Mouse (Mus musculus) CH12.LX (cell line): ENCODE measurements around the gene Anks3. TPM values are rescaled to one million over a fixed set of nuclear protein-coding genes. Genes with fewer than 3 reads are reported as not detected.

ENCODE experiments used
- DNase-seq: peaks from one replicate; pipeline ENCODE4 v3.0.0-alpha.2; 2013; ENCODE audit errors: extremely low read depth
- H3K27ac ChIP-seq: 2 replicates; pipeline ENCODE4 v1.5.1; 2012; ENCODE audit warnings: low read depth, mild to moderate bottlenecking, control low read depth, moderate library complexity; ENCODE audit not compliant: insufficient read depth
- H3K27me3 ChIP-seq: replicated peaks from 2 replicates; pipeline ENCODE3; 2012; ENCODE audit warnings: inconsistent platforms
- H3K36me3 ChIP-seq, 2 experiments: replicated peaks in 1 of 2; 2 replicates each; pipeline versions ENCODE3 to v1.6.1; 2012; ENCODE audit warnings: inconsistent platforms in 1 of 2, low read length in 1 of 2, mild to moderate bottlenecking in 1 of 2, mixed read lengths in 1 of 2, moderate library complexity in 1 of 2; ENCODE audit not compliant: control insufficient read depth in 1 of 2, insufficient read depth in 1 of 2
- H3K4me1 ChIP-seq, 2 experiments: 2 replicates each; pipeline ENCODE4 v1.6.1; 2012; ENCODE audit warnings: inconsistent platforms in 1 of 2, moderate library complexity in 1 of 2; ENCODE audit not compliant: insufficient read depth in 2 of 2, control insufficient read depth in 1 of 2
- H3K4me2 ChIP-seq: 2 replicates; pipeline ENCODE4 v1.6.1; 2012; ENCODE audit warnings: low read depth, mild to moderate bottlenecking, control low read depth; ENCODE audit not compliant: poor library complexity, insufficient read depth, severe bottlenecking
- H3K4me3 ChIP-seq, 3 experiments: fragments of 150-350 bp in 1 of 3; sonication (generic) in 1 of 3; replicated peaks in 1 of 3; 2 replicates each; pipeline versions ENCODE3 to v1.5.1; 2011 to 2012; ENCODE audit warnings: low read depth in 2 of 3, low read length in 2 of 3, mild to moderate bottlenecking in 2 of 3, moderate library complexity in 2 of 3, control low read depth in 1 of 3, improper control_type of control experiment in 1 of 3, inconsistent platforms in 1 of 3, mixed read lengths in 1 of 3; ENCODE audit not compliant: poor library complexity in 1 of 3
- H3K79me2 ChIP-seq: replicated peaks from 2 replicates; pipeline ENCODE4 v1.6.1; 2012; ENCODE audit warnings: mild to moderate bottlenecking, moderate library complexity; ENCODE audit not compliant: control insufficient read depth, poor library complexity, insufficient read depth, severe bottlenecking; ENCODE audit errors: extremely low read depth
- H3K9ac ChIP-seq: 2 replicates; pipeline ENCODE4 v1.6.1; 2012; ENCODE audit warnings: low read depth, mild to moderate bottlenecking, control low read depth, moderate library complexity; ENCODE audit not compliant: insufficient read depth
- H3K9me3 ChIP-seq: replicated peaks from 2 replicates; pipeline ENCODE3; 2012; ENCODE audit warnings: low read length, inconsistent platforms, mixed read lengths
- BHLHE40 ChIP-seq: IDR thresholded peaks from 2 replicates; pipeline ENCODE4 v1.6.1; 2011; ENCODE audit warnings: mild to moderate bottlenecking, low read depth, low read length, improper control_type of control experiment
- CHD1 ChIP-seq: IDR thresholded peaks from 2 replicates; pipeline ENCODE4 v1.6.1; 2012; ENCODE audit warnings: low read depth, low read length, improper control_type of control experiment, inconsistent platforms
- CHD2 ChIP-seq: IDR thresholded peaks from 2 replicates; pipeline ENCODE4 v1.6.1; 2011; ENCODE audit warnings: low read length, improper control_type of control experiment
- CTCF ChIP-seq, 2 experiments: IDR thresholded peaks in 1 of 2; conservative IDR thresholded peaks in 1 of 2; 2 replicates each; pipeline ENCODE4 v1.5.1; 2011 to 2012; ENCODE audit warnings: low read depth in 2 of 2, low read length in 2 of 2, improper control_type of control experiment in 1 of 2, inconsistent platforms in 1 of 2, mild to moderate bottlenecking in 1 of 2, moderate library complexity in 1 of 2
- E2F4 ChIP-seq: IDR thresholded peaks from 2 replicates; pipeline ENCODE4 v1.6.1; 2011; ENCODE audit warnings: low read depth, low read length, improper control_type of control experiment; ENCODE audit not compliant: insufficient replicate concordance
- ELF1 ChIP-seq: IDR thresholded peaks from 2 replicates; pipeline ENCODE4 v1.6.1; 2014; ENCODE audit warnings: low read depth, mild to moderate bottlenecking, inconsistent platforms, low read length, improper control_type of control experiment
- EP300 ChIP-seq: IDR thresholded peaks from 2 replicates; pipeline ENCODE4 v1.6.1; 2011; ENCODE audit warnings: low read length, improper control_type of control experiment
- ETS1 ChIP-seq: conservative IDR thresholded peaks from 2 replicates; pipeline ENCODE4 v1.6.1; 2012; ENCODE audit warnings: low read depth, mild to moderate bottlenecking, inconsistent platforms, low read length, improper control_type of control experiment, moderate library complexity
- GABPA ChIP-seq: IDR thresholded peaks from 2 replicates; pipeline ENCODE4 v1.6.1; 2012; ENCODE audit warnings: low read depth, low read length, improper control_type of control experiment, inconsistent platforms; ENCODE audit not compliant: insufficient replicate concordance
- HCFC1 ChIP-seq: IDR thresholded peaks from 2 replicates; pipeline ENCODE4 v1.6.1; 2012; ENCODE audit warnings: low read depth, mild to moderate bottlenecking, inconsistent platforms, low read length, improper control_type of control experiment
- IRF4 ChIP-seq: IDR thresholded peaks from 2 replicates; pipeline ENCODE4 v1.6.1; 2014; ENCODE audit warnings: low read depth, mild to moderate bottlenecking, inconsistent platforms, low read length, improper control_type of control experiment
- JUN ChIP-seq: IDR thresholded peaks from 2 replicates; pipeline ENCODE4 v1.6.1; 2011; ENCODE audit warnings: low read depth, mild to moderate bottlenecking, low read length, improper control_type of control experiment, moderate library complexity; ENCODE audit not compliant: insufficient read depth
- KAT2A ChIP-seq: IDR thresholded peaks from 2 replicates; pipeline ENCODE4 v1.6.1; 2012; ENCODE audit warnings: low read length, improper control_type of control experiment, inconsistent platforms; ENCODE audit not compliant: insufficient replicate concordance
- MAFK ChIP-seq: IDR thresholded peaks from 2 replicates; pipeline ENCODE4 v1.6.1; 2011; ENCODE audit warnings: low read length, improper control_type of control experiment; ENCODE audit not compliant: insufficient replicate concordance
- MAX ChIP-seq: IDR thresholded peaks from 2 replicates; pipeline ENCODE4 v1.6.1; 2011; ENCODE audit warnings: low read length, improper control_type of control experiment
- MAZ ChIP-seq: IDR thresholded peaks from 2 replicates; pipeline ENCODE4 v1.6.1; 2012; ENCODE audit warnings: low read depth, mild to moderate bottlenecking, inconsistent platforms, low read length, improper control_type of control experiment, moderate library complexity
- MEF2A ChIP-seq: IDR thresholded peaks from 2 replicates; pipeline ENCODE4 v1.6.1; 2014; ENCODE audit warnings: low read depth, mild to moderate bottlenecking, inconsistent platforms, low read length, improper control_type of control experiment, borderline replicate concordance
- MXI1 ChIP-seq: IDR thresholded peaks from 2 replicates; pipeline ENCODE4 v1.6.1; 2011; ENCODE audit warnings: mild to moderate bottlenecking, low read depth, low read length, improper control_type of control experiment
- MYC ChIP-seq: IDR thresholded peaks from 2 replicates; pipeline ENCODE4 v1.6.1; 2011; ENCODE audit warnings: low read depth, mild to moderate bottlenecking, improper control_type of control experiment, low read length
- NELFE ChIP-seq: IDR thresholded peaks from 2 replicates; pipeline ENCODE4 v1.6.1; 2011; ENCODE audit warnings: low read depth, low read length, improper control_type of control experiment
- NRF1 ChIP-seq: IDR thresholded peaks from 2 replicates; pipeline ENCODE4 v1.6.1; 2014; ENCODE audit warnings: low read depth, mild to moderate bottlenecking, inconsistent platforms, low read length, improper control_type of control experiment, moderate library complexity
- PAX5 ChIP-seq: IDR thresholded peaks from 2 replicates; pipeline ENCODE4 v1.6.1; 2012; ENCODE audit warnings: low read length, inconsistent platforms, mixed read lengths
- POLR2A ChIP-seq: IDR thresholded peaks from 2 replicates; pipeline ENCODE4 v1.6.1; 2011; ENCODE audit warnings: low read depth, mild to moderate bottlenecking, improper control_type of control experiment, low read length
- POLR2AphosphoS2 ChIP-seq: IDR thresholded peaks from 2 replicates; pipeline ENCODE4 v1.6.1; 2011; ENCODE audit warnings: low read depth, low read length, improper control_type of control experiment
- RAD21 ChIP-seq: IDR thresholded peaks from 2 replicates; pipeline ENCODE4 v1.6.1; 2011; ENCODE audit warnings: low read depth, mild to moderate bottlenecking, low read length, improper control_type of control experiment, moderate library complexity
- RCOR1 ChIP-seq: conservative IDR thresholded peaks from 2 replicates; pipeline ENCODE4 v1.6.1; 2012; ENCODE audit warnings: low read depth, mild to moderate bottlenecking, inconsistent platforms, low read length, improper control_type of control experiment
- SIN3A ChIP-seq: IDR thresholded peaks from 2 replicates; pipeline ENCODE4 v1.6.1; 2012; ENCODE audit warnings: low read length, improper control_type of control experiment, inconsistent platforms
- SMC3 ChIP-seq: IDR thresholded peaks from 2 replicates; pipeline ENCODE4 v1.6.1; 2011; ENCODE audit warnings: low read depth, low read length, improper control_type of control experiment
- TBP ChIP-seq: conservative IDR thresholded peaks from 2 replicates; pipeline ENCODE4 v1.6.1; 2011; ENCODE audit warnings: low read depth, low read length, improper control_type of control experiment
- TCF12 ChIP-seq: IDR thresholded peaks from 2 replicates; pipeline ENCODE4 v1.6.1; 2014; ENCODE audit warnings: low read depth, mild to moderate bottlenecking, inconsistent platforms, low read length, improper control_type of control experiment
- UBTF ChIP-seq: IDR thresholded peaks from 2 replicates; pipeline ENCODE4 v1.6.1; 2012; ENCODE audit warnings: low read depth, mild to moderate bottlenecking, inconsistent platforms, low read length, improper control_type of control experiment, moderate library complexity
- USF1 ChIP-seq: IDR thresholded peaks from 2 replicates; pipeline ENCODE4 v1.6.1; 2014; ENCODE audit warnings: low read depth, mild to moderate bottlenecking, inconsistent platforms, low read length, improper control_type of control experiment
- USF2 ChIP-seq: conservative IDR thresholded peaks from 2 replicates; pipeline ENCODE4 v1.6.1; 2011; ENCODE audit warnings: low read depth, low read length, improper control_type of control experiment
- ZC3H11A ChIP-seq: IDR thresholded peaks from 2 replicates; pipeline ENCODE4 v1.6.1; 2012; ENCODE audit warnings: low read depth, mild to moderate bottlenecking, inconsistent platforms, low read length, improper control_type of control experiment
- ZKSCAN1 ChIP-seq: IDR thresholded peaks from 2 replicates; pipeline ENCODE4 v1.6.1; 2012; ENCODE audit warnings: low read depth, inconsistent platforms, low read length, improper control_type of control experiment, borderline replicate concordance
- ZMIZ1 ChIP-seq: IDR thresholded peaks from 2 replicates; pipeline ENCODE4 v1.6.1; 2012; ENCODE audit warnings: low read depth, mild to moderate bottlenecking, inconsistent platforms, low read length, improper control_type of control experiment
- ZNF384 ChIP-seq: IDR thresholded peaks from 2 replicates; pipeline ENCODE4 v1.6.1; 2012; ENCODE audit warnings: low read depth, low read length, improper control_type of control experiment, inconsistent platforms
- dilution Hi-C: fragments of 300-500 bp; cut with MboI; formaldehyde crosslinking; loops from 2 replicates; pipeline ENCODE4 v1.14.3; 2020; ENCODE audit warnings: low sequenced_read_pairs; ENCODE audit not compliant: extremely low pct_unique_long_range_greater_than_20kb, extremely low pct_ligation_motif_present
- in situ Hi-C: fragments of 300-500 bp; cut with MboI; formaldehyde crosslinking; loops from 3 replicates; pipeline ENCODE4 v1.14.3; 2019; ENCODE audit warnings: low sequenced_read_pairs, low pct_ligation_motif_present, low pct_unique_long_range_greater_than_20kb, mixed read lengths
- polyA plus RNA-seq: library from polyadenylated mRNA; unstranded; fragments of >175 nt; gene quantifications from 2 replicates; pipeline ENCODE4 v1.2.1, GENCODE M21; 2012; ENCODE audit warnings: low read depth; ENCODE audit not compliant: insufficient read length
- total RNA-seq, 2 experiments: library from RNA; depleted of rRNA; stranded (reverse); fragments of 300-350 nt in 1 of 2; fragments of >200 nt in 1 of 2; gene quantifications; 2 replicates each; pipeline ENCODE4 v1.2.3; 2012 to 2014

Gene Anks3
- total RNA-seq (2012; rRNA removed) = 24.4 and 34.0 TPM in 2 replicates
- 17.0 and 17.4 TPM in 2 replicates for total RNA-seq (2014; rRNA removed)
- 33.5 and 34.9 TPM in 2 replicates for polyA plus RNA-seq

DNA sequence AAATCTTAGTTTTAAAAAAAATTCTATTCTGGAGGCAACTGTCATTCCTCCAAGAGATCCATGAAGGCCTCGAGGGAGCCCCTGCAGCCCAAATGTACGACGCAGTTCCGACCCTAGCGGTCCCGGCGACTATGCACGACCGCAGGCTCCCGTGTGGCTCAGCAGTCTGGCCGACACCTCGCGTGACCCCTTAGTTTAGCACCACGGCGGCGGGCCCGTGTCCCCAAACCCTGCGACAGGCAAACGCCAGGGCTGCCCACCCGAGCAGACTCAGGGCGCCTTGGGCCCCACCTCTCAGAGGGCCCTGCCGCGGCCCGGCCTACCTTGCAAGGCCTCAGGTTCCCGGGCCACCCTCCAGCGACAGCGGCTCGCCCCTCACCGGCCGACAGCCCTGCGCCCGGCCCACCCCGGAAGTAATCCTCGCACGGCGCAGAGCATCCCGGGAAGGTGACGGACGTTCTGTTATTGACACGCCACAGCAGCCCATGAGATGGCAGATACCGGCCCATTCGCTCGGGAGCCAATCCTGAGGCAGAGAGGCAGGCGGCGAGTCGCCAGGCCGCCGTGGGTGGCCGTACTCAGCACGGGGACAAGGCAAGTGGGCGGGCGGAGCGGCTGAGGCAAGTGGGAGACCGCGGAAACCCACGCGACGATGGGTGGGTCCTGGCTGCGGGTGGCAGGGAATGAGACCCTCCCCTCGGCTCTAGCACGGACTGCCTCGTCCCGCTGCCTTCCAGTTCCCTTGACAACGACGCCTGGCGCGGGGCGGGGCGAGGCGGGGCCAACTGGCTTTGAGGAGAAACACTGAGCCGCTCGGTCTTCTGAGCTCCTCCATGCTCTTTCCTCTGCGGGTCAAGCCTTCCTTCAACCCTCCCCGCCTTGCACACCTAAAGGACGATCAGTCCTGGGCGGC is at the start of gene Anks3:
Gene Anks3, minus strand, starts transcription at position 409 of the 913 bp plus-strand sequence.
- peak within 1 kb of the TSS; percentile 10 for H3K27ac ChIP-seq
- dilution Hi-C loops = no loop called here
- peaks cover 7 to 27% of the 10 kb centered on the region in 2 experiments for H3K36me3 ChIP-seq
- no peaks in the 10 kb centered on the region for H3K9me3 ChIP-seq
- TF ChIP-seq CTCF (conservative IDR thresholded peaks at IDR 0.05 in 1 of 2, IDR thresholded peaks at IDR 0.05 in 1 of 2; ENCODE audit: low read depth in 2 of 2, low read length in 2 of 2) (no peak), TBP (no peak), BHLHE40 (peak; percentile 89), MEF2A (peak; percentile 53; the same call in 1 of the 2 replicates), TCF12 (peak; percentile 73), POLR2AphosphoS2 (peak; percentile 75; the same call in 1 of the 2 replicates), MAX (peak; percentile 56; the same call in 1 of the 2 replicates), KAT2A (peak; percentile 92; the same call in 1 of the 2 replicates), JUN (no peak), IRF4 (peak; percentile 52; the same call in 1 of the 2 replicates), USF2 (no peak), E2F4 (no peak), MXI1 (peak; percentile 94), RCOR1 (no peak), PAX5 (no peak), CHD2 (peak; percentile 83), MYC (no peak), ZKSCAN1 (no peak), SMC3 (no peak), ETS1 (no peak; the same call in 1 of the 2 replicates), POLR2A (peak; percentile 89), NELFE (peak; percentile 73; the same call in 1 of the 2 replicates), RAD21 (no peak), EP300 (no peak), HCFC1 (peak; percentile 91), MAZ (peak; percentile 41; the same call in 1 of the 2 replicates), ZMIZ1 (0 out of 2 replicates have a peak, but pooled peaks have one; percentile 19), MAFK (no peak), ZC3H11A (no peak), ZNF384 (no peak), GABPA (no peak; the same call in 1 of the 2 replicates), CHD1 (0 out of 2 replicates have a peak, but pooled peaks have one; percentile 17), ELF1 (peak; percentile 98), NRF1 (peak; percentile 57), UBTF (peak; percentile 72; the same call in 1 of the 2 replicates), USF1 (no peak), SIN3A (peak; percentile 97)
- H3K79me2 ChIP-seq = peaks cover 19% of the 10 kb centered on the region
- peak within 1 kb of the TSS; percentile 88 for H3K4me2 ChIP-seq
- H3K4me3 ChIP-seq = peak within 1 kb of the TSS; percentile 75 to 90 (median 82)
- peak; percentile 97 for DNase-seq
- peaks cover 6 to 65% of the 10 kb centered on the region in 2 experiments for H3K4me1 ChIP-seq
- no peaks in the 10 kb centered on the region for H3K27me3 ChIP-seq
- H3K9ac ChIP-seq = peak within 1 kb of the TSS; percentile 65
- in situ Hi-C loops = no loop called here
